Mouse (Mus musculus): ENCODE results near the gene Txnrd3. TPM values are rescaled to one million over a fixed set of nuclear protein-coding genes. Genes with fewer than 3 reads are reported as not detected.

Gene Txnrd3
- total and polyA plus RNA-seq, 3 experiments, result 2.3 to 6.8 (median 4.1) TPM

DNA sequence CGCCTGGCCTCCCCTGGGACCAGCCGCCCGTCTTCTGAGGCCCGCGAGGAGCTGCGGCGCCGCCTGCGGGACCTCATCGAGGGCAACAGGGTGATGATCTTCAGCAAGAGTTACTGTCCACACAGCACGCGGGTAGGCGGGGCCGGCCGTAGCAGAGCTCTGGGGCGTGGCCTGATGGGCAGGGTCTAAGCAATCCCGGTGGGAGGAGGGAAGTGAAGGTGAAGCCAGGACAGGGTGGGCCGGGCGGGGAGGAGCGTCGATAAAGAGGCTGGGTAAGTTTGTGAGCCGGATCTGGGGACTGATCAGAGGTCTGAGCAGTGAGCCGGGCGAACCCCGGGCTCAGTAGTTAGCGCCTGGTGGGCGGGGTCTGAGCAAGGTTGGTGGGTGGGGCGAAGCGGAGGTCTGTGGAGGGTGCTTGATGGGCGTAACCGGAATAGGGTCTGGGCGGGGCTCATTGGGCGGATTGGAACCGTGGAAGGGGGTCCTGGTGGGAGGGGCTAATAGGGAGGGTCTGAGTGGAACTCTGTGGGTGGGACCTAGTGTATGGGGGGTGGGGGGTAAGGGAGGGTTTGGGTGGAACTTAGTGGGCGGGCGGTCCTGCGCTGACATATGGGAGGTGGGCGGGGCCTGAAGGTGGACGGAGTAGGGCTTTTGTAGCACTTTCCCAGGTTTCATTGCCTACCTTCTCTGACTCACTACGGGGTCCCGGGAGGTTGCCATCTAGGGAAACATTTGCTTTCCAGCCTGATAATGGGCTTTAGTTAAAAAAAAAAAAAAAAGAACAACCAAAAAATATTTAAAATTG, 685 bp downstream of the Txnrd3 start:
- TF ChIP-seq GATA2 (IDR thresholded peaks at IDR 0.05; ENCODE audit: borderline replicate concordance, low read depth, low read length) (no peak), TAL1 (conservative IDR thresholded peaks at IDR 0.05; ENCODE audit: low read depth, low read length) (no peak), GATA1 (IDR thresholded peaks at IDR 0.05; ENCODE audit: borderline replicate concordance, low read length) (no peak), CTCF (IDR thresholded peaks at IDR 0.05; ENCODE audit: low read depth, low read length) (no peak), POLR2AphosphoS5 (IDR thresholded peaks at IDR 0.05; ENCODE audit: insufficient replicate concordance, low read depth, low read length) (no peak)
- Histone ChIP-seq H3K4me3 (ENCODE audit: low read depth, low read length) (peak overlapping the region; percentile 73), H3K9me3 (replicated peaks) (no peaks in the 10 kb centered on the region), H3K4me1 (ENCODE audit: insufficient read depth, low read depth, low read length) (peaks cover 12% of the 10 kb centered on the region), H3K36me3 (replicated peaks) (no peaks in the 10 kb centered on the region), H3K27me3 (ENCODE audit: insufficient read depth, low read length) (peaks cover 7% of the 10 kb centered on the region)
- peak; percentile 89 for DNase-seq (ENCODE audit: low spot score)
- peak; percentile 86 for ATAC-seq (ENCODE audit: extremely low read depth, insufficient number of reproducible peaks, low FRiP score, poor library complexity, severe bottlenecking)

DNA sequence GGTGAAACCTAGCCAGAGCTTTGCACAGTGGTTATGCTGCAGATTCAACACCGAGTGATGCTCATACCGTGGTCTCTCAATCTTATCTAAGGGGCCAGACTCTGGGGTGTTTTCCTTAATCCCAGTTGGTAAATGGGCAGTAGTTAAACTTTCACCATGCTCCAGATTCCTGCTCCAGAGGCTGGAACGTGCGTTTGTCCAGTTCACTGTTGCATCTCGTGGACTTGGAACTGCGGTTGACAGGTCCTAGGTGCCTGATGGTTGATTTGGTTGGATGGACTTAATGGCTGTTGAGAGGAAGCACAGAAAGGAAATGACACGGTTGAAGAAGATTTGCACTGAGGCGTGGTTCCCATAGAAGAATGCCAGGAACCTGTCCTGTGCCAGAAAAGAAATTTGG, 6.1 kb downstream of the Txnrd3 start:
- H3K4me3 ChIP-seq (ENCODE audit: low read depth, low read length), result no peak overlapping the region
- no peak for ATAC-seq (ENCODE audit: extremely low read depth, insufficient number of reproducible peaks, low FRiP score, poor library complexity, severe bottlenecking)
- TF ChIP-seq POLR2AphosphoS5 (IDR thresholded peaks at IDR 0.05; ENCODE audit: insufficient replicate concordance, low read depth, low read length), result no peak
- DNase-seq (ENCODE audit: low spot score), result no peak
- no peaks in the 10 kb centered on the region for H3K9me3 ChIP-seq (replicated peaks)
- H3K36me3 ChIP-seq (replicated peaks), result peaks cover 9% of the 10 kb centered on the region
- H3K27me3 ChIP-seq (ENCODE audit: insufficient read depth, low read length), result no peaks in the 10 kb centered on the region
- no peaks in the 10 kb centered on the region; the same call in 1 of the 2 replicates for H3K4me1 ChIP-seq (ENCODE audit: insufficient read depth, low read depth, low read length)

DNA sequence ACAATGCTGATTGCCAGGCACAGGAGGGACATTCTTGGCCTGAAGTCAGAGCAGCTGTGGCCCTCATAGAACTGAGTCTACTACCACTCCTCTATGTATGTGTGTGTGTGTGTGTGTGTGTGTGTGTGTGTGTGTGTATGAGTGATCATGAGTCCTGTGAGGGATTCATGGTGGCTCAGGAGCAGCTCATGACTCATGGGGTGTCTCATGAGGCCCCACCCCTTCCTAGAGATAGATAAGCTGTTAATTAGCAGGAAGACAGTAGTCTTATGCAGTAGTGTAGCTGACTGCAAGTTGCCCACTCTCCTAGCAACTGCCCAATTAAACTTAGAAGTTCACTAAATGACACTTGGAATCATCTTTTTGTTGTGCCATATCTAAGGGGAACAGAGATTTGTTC, 8.0 kb downstream of the Txnrd3 start:
- Histone ChIP-seq H3K9me3 (replicated peaks) (no peaks in the 10 kb centered on the region), H3K4me3 (ENCODE audit: low read depth, low read length) (no peak overlapping the region), H3K4me1 (ENCODE audit: insufficient read depth, low read depth, low read length) (no peaks in the 10 kb centered on the region), H3K36me3 (replicated peaks) (peaks cover 21% of the 10 kb centered on the region), H3K27me3 (ENCODE audit: insufficient read depth, low read length) (no peaks in the 10 kb centered on the region)
- ATAC-seq (ENCODE audit: extremely low read depth, insufficient number of reproducible peaks, low FRiP score, poor library complexity, severe bottlenecking) (no peak), DNase-seq (ENCODE audit: low spot score) (no peak)
- no peak for TF ChIP-seq TAL1 (conservative IDR thresholded peaks at IDR 0.05; ENCODE audit: low read depth, low read length)
- no peak for TF ChIP-seq GATA1 (IDR thresholded peaks at IDR 0.05; ENCODE audit: borderline replicate concordance, low read length)
- TF ChIP-seq POLR2AphosphoS5 (IDR thresholded peaks at IDR 0.05; ENCODE audit: insufficient replicate concordance, low read depth, low read length), result no peak
- TF ChIP-seq GATA2 (IDR thresholded peaks at IDR 0.05; ENCODE audit: borderline replicate concordance, low read depth, low read length), result no peak
- no peak for TF ChIP-seq CTCF (IDR thresholded peaks at IDR 0.05; ENCODE audit: low read depth, low read length)

DNA sequence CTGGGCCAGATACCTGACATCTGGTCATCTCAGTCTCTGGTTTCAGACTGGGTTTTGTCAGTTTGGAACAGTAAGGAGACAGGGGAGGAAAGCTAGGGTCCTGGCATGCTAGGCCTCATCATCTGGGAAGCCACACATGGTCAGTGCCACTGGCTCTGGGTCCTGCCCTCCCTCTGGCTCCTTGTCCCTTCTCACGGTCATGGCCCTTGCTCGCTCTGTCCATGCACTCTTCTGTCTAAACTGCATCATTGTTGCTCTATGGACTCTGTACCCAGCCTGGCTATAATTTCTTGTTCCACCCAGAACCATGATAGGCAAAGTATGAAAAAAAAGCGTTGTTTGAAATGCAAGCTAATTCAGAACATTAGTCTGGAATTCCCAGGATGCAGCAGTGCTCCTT, 11.2 kb downstream of the Txnrd3 start:
- ATAC-seq (ENCODE audit: extremely low read depth, insufficient number of reproducible peaks, low FRiP score, poor library complexity, severe bottlenecking), result no peak

DNA sequence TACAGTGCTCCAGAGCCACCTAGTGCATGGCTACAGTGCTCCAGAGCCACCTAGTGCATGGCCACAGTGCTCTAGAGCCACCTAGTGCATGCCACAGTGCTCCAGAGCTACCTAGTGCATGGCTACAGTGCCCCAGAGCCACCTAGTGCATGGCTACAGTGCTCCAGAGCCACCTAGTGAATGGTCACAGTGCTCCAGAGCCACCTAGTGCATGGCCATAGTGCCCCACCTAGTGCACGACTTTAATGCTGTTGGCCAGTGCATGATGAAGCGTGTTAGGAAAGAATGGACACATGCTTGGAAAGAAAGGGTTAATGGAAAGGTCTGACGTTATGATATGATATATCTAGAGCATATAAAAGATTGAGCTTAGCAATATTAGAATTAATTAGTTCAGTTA, 14.6 kb downstream of the Txnrd3 start:
- peaks cover 37% of the 10 kb centered on the region for H3K36me3 ChIP-seq (replicated peaks)
- TF ChIP-seq POLR2AphosphoS5 (IDR thresholded peaks at IDR 0.05; ENCODE audit: insufficient replicate concordance, low read depth, low read length) (no peak), GATA2 (IDR thresholded peaks at IDR 0.05; ENCODE audit: borderline replicate concordance, low read depth, low read length) (no peak), CTCF (IDR thresholded peaks at IDR 0.05; ENCODE audit: low read depth, low read length) (no peak), TAL1 (conservative IDR thresholded peaks at IDR 0.05; ENCODE audit: low read depth, low read length) (no peak), GATA1 (IDR thresholded peaks at IDR 0.05; ENCODE audit: borderline replicate concordance, low read length) (no peak)
- ATAC-seq (ENCODE audit: extremely low read depth, insufficient number of reproducible peaks, low FRiP score, poor library complexity, severe bottlenecking) (no peak), DNase-seq (ENCODE audit: low spot score) (no peak)
- no peak overlapping the region for H3K4me3 ChIP-seq (ENCODE audit: low read depth, low read length)
- H3K9me3 ChIP-seq (replicated peaks), result no peaks in the 10 kb centered on the region
- H3K27me3 ChIP-seq (ENCODE audit: insufficient read depth, low read length), result no peaks in the 10 kb centered on the region
- H3K4me1 ChIP-seq (ENCODE audit: insufficient read depth, low read depth, low read length), result no peaks in the 10 kb centered on the region

More for the DNA sequence above, 11.2 kb downstream of the Txnrd3 start:
- Histone ChIP-seq H3K4me1 (ENCODE audit: insufficient read depth, low read depth, low read length) (no peaks in the 10 kb centered on the region), H3K36me3 (replicated peaks) (peaks cover 21% of the 10 kb centered on the region), H3K27me3 (ENCODE audit: insufficient read depth, low read length) (no peaks in the 10 kb centered on the region), H3K9me3 (replicated peaks) (no peaks in the 10 kb centered on the region), H3K4me3 (ENCODE audit: low read depth, low read length) (no peak overlapping the region)
- no peak for DNase-seq (ENCODE audit: low spot score)
- no peak for TF ChIP-seq POLR2AphosphoS5 (IDR thresholded peaks at IDR 0.05; ENCODE audit: insufficient replicate concordance, low read depth, low read length)
- TF ChIP-seq GATA1 (IDR thresholded peaks at IDR 0.05; ENCODE audit: borderline replicate concordance, low read length), result no peak
- TF ChIP-seq GATA2 (IDR thresholded peaks at IDR 0.05; ENCODE audit: borderline replicate concordance, low read depth, low read length), result no peak
- no peak for TF ChIP-seq TAL1 (conservative IDR thresholded peaks at IDR 0.05; ENCODE audit: low read depth, low read length)
- TF ChIP-seq CTCF (IDR thresholded peaks at IDR 0.05; ENCODE audit: low read depth, low read length), result no peak

DNA sequence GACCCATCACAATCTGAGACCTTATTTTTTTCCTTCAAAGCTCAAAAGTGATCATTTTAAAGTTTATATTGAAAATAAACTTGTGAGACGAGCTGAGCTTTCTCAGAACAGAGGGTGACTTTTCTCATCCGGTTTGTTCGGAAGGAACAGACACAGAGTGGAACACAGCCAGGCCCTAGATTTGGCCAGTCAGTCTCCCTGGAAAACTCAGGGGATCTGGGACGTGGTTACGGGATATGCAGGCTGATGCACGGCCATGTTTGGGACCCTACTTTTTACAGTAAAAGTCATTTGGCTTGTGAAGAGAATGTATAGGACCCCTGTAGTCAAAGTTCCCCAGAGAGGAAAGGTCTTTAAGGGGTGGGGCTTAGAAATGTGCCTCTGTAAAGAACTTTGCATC, 15.1 kb downstream of the Txnrd3 start:
- Histone ChIP-seq H3K4me1 (ENCODE audit: insufficient read depth, low read depth, low read length) (no peaks in the 10 kb centered on the region), H3K9me3 (replicated peaks) (no peaks in the 10 kb centered on the region), H3K4me3 (ENCODE audit: low read depth, low read length) (no peak overlapping the region), H3K36me3 (replicated peaks) (peaks cover 35% of the 10 kb centered on the region), H3K27me3 (ENCODE audit: insufficient read depth, low read length) (no peaks in the 10 kb centered on the region)
- TF ChIP-seq POLR2AphosphoS5 (IDR thresholded peaks at IDR 0.05; ENCODE audit: insufficient replicate concordance, low read depth, low read length) (no peak), CTCF (IDR thresholded peaks at IDR 0.05; ENCODE audit: low read depth, low read length) (no peak), GATA2 (IDR thresholded peaks at IDR 0.05; ENCODE audit: borderline replicate concordance, low read depth, low read length) (no peak), GATA1 (IDR thresholded peaks at IDR 0.05; ENCODE audit: borderline replicate concordance, low read length) (no peak), TAL1 (conservative IDR thresholded peaks at IDR 0.05; ENCODE audit: low read depth, low read length) (no peak)
- DNase-seq (ENCODE audit: low spot score) (no peak), ATAC-seq (ENCODE audit: extremely low read depth, insufficient number of reproducible peaks, low FRiP score, poor library complexity, severe bottlenecking) (no peak)
